Mouse (Mus musculus): ENCODE measurements at regions not wholly inside any gene's neighbourhood (a gene's known extent, or its start where the extent isn't known, plus 50 kb on each side); places are given as distances from the start of the nearest gene placed in this dataset.

GRCm38 (mm10) chr15:25278317-25279156 lies 135.0 kb downstream of the Basp1 start:
- H3K4me3 ChIP-seq: no peak overlapping the region
- 62% methylated on average over 6 of the region's 6 CpGs for WGBS
- H3K27ac ChIP-seq: no peak overlapping the region
- no peaks in the 10 kb centered on the region for H3K36me3 ChIP-seq
- DNase-seq (ENCODE audit: low spot score): no peak
- H3K4me1 ChIP-seq (replicated peaks): peaks cover 11% of the 10 kb centered on the region
- no peaks in the 10 kb centered on the region for H3K27me3 ChIP-seq (ENCODE audit: insufficient read depth, poor library complexity, severe bottlenecking)
- no peaks in the 10 kb centered on the region for H3K9me3 ChIP-seq

DNA sequence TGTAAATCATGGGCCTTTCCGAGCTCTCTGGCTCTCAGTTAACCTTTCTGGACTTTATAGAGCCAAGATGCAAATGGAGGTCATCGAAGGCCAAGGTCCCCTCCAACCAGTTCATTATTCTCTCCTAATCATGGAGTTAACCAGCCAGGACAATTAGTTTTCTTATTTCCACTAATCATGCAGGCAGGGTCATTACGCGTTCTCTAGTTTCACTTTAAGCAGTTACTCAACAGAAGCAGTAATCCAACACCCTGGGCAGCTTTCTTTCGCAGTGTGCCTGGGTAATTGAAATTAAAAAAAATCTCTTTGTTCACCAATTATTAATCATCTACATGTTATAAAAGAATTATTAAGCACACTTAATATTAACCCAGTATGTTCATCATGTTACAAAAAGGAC lies 137.3 kb downstream of the Basp1 start:
- Histone ChIP-seq H3K4me3 (no peak overlapping the region), H3K27ac (no peak overlapping the region), H3K36me3 (no peaks in the 10 kb centered on the region), H3K9me3 (no peaks in the 10 kb centered on the region), H3K4me1 (replicated peaks) (peaks cover 11% of the 10 kb centered on the region), H3K27me3 (ENCODE audit: insufficient read depth, poor library complexity, severe bottlenecking) (no peaks in the 10 kb centered on the region)
- 76% methylated on average over 5 of the region's 5 CpGs for WGBS
- DNase-seq (ENCODE audit: low spot score): no peak

GRCm38 (mm10) chr15:25271886-25272285 lies 141.7 kb downstream of the Basp1 start:
- 90% methylated on average over 5 of the region's 5 CpGs for WGBS
- no peak overlapping the region for H3K27ac ChIP-seq

GRCm38 (mm10) chr15:25270349-25270748 lies 143.2 kb downstream of the Basp1 start:
- peaks cover 6% of the 10 kb centered on the region for H3K4me1 ChIP-seq (replicated peaks)
- no peaks in the 10 kb centered on the region for H3K9me3 ChIP-seq
- no peaks in the 10 kb centered on the region for H3K36me3 ChIP-seq
- no peak for DNase-seq (ENCODE audit: low spot score)
- H3K27me3 ChIP-seq (ENCODE audit: insufficient read depth, poor library complexity, severe bottlenecking): no peaks in the 10 kb centered on the region
- 90% methylated on average over 10 of the region's 10 CpGs for WGBS
- H3K4me3 ChIP-seq: no peak overlapping the region
- H3K27ac ChIP-seq: no peak overlapping the region

More at GRCm38 (mm10) chr15:25271886-25272285, 141.7 kb downstream of the Basp1 start:
- H3K9me3 ChIP-seq: no peaks in the 10 kb centered on the region
- H3K4me1 ChIP-seq (replicated peaks): peaks cover 9% of the 10 kb centered on the region
- no peaks in the 10 kb centered on the region for H3K36me3 ChIP-seq
- no peak for DNase-seq (ENCODE audit: low spot score)
- no peak overlapping the region for H3K4me3 ChIP-seq
- no peaks in the 10 kb centered on the region for H3K27me3 ChIP-seq (ENCODE audit: insufficient read depth, poor library complexity, severe bottlenecking)

- Histone ChIP-seq H3K4me1 (replicated peaks) (peaks cover 6% of the 10 kb centered on the region), H3K27me3 (ENCODE audit: insufficient read depth, poor library complexity, severe bottlenecking) (no peaks in the 10 kb centered on the region), H3K4me3 (no peak overlapping the region), H3K27ac (0 out of 2 replicates have a peak overlapping the region, but pooled peaks have one; percentile 24), H3K36me3 (no peaks in the 10 kb centered on the region), H3K9me3 (no peaks in the 10 kb centered on the region)
- peak; percentile 17 for DNase-seq (ENCODE audit: low spot score)
- 64% methylated on average over 12 of the region's 12 CpGs for WGBS
Measured at GRCm38 (mm10) chr15:25269345-25269996, 144.1 kb downstream of the Basp1 start.

- Histone ChIP-seq H3K4me1 (replicated peaks) (peaks cover 6% of the 10 kb centered on the region), H3K27ac (no peak overlapping the region), H3K4me3 (no peak overlapping the region), H3K9me3 (no peaks in the 10 kb centered on the region), H3K36me3 (no peaks in the 10 kb centered on the region), H3K27me3 (ENCODE audit: insufficient read depth, poor library complexity, severe bottlenecking) (no peaks in the 10 kb centered on the region)
- WGBS: 67% methylated on average over 2 of the region's 2 CpGs
- DNase-seq (ENCODE audit: low spot score): no peak
Measured at GRCm38 (mm10) chr15:25268436-25268835, 145.1 kb downstream of the Basp1 start.

GRCm38 (mm10) chr15:25267509-25267908 lies 146.1 kb downstream of the Basp1 start:
- DNase-seq (ENCODE audit: low spot score): no peak
- H3K4me3 ChIP-seq: no peak overlapping the region
- no peaks in the 10 kb centered on the region for H3K36me3 ChIP-seq
- peaks cover 6% of the 10 kb centered on the region for H3K4me1 ChIP-seq (replicated peaks)
- H3K27ac ChIP-seq: no peak overlapping the region
- H3K27me3 ChIP-seq (ENCODE audit: insufficient read depth, poor library complexity, severe bottlenecking): no peaks in the 10 kb centered on the region
- no peaks in the 10 kb centered on the region for H3K9me3 ChIP-seq
- WGBS: 92% methylated on average over 3 of the region's 3 CpGs

GRCm38 (mm10) chr15:25252648-25253567 lies 160.7 kb downstream of the Basp1 start:
- Histone ChIP-seq H3K4me1 (replicated peaks) (no peaks in the 10 kb centered on the region), H3K27ac (peak overlapping the region; percentile 26; the same call in 1 of the 2 replicates), H3K4me3 (no peak overlapping the region), H3K9me3 (no peaks in the 10 kb centered on the region), H3K36me3 (no peaks in the 10 kb centered on the region), H3K27me3 (ENCODE audit: insufficient read depth, poor library complexity, severe bottlenecking) (no peaks in the 10 kb centered on the region)
- WGBS: 80% methylated on average over 13 of the region's 13 CpGs
- peak; percentile 12 for DNase-seq (ENCODE audit: low spot score)

- Histone ChIP-seq H3K27me3 (ENCODE audit: insufficient read depth, poor library complexity, severe bottlenecking) (no peaks in the 10 kb centered on the region), H3K4me1 (replicated peaks) (no peaks in the 10 kb centered on the region), H3K4me3 (no peak overlapping the region), H3K9me3 (no peaks in the 10 kb centered on the region), H3K27ac (no peak overlapping the region), H3K36me3 (no peaks in the 10 kb centered on the region)
- WGBS: 93% methylated on average over 8 of the region's 8 CpGs
- no peak for DNase-seq (ENCODE audit: low spot score)
Measured at GRCm38 (mm10) chr15:25245631-25246030, 167.9 kb downstream of the Basp1 start.

DNA sequence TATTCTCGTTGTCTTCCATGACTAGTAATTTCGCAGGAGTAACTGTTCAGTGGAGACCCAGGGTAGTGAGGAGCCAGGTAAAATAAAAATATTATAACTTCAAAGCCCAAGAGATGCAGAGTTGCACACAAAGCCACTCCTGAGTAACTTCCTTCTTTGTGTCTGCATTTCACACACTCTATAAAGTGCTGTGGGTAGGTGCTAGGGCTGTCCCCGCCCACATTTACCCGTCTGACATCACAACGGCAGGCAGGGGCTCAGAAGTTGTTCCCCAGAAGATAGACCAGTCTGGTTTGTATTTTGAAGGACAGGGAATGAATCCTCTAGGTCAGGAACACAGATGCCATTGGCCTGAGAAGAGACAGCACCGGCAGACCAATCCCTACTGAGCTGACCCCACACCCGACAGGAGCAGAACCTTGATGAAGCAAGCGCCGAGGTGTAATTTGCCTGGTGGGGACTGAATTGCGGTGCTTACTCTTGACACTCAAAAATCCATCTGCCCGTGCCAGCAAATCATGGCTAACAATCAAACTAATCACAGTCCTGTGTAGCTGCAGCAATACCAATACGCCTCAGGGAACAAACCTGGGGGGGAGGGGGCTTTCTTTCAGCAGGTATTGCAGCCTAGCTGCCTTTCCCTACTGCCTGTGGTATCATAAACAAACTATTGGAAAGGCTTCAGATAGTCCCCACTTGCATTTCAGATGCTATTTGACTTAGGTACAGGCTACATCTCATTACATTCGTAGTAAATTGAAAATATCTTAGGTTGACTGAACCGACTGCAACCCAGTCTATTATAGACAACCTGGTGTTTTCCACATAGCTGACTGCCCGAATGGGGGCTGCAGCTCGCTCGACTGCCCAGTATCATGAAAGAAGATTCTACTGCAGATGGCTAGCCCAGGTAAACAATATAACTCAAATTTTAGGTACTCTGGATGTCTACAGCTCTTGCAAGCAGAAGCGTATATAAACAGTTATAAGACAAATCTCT lies 175.6 kb downstream of the Basp1 start:
- WGBS: 88% methylated on average over 18 of the region's 18 CpGs
- Histone ChIP-seq H3K27me3 (ENCODE audit: insufficient read depth, poor library complexity, severe bottlenecking) (no peaks in the 10 kb centered on the region), H3K27ac (no peak overlapping the region), H3K36me3 (no peaks in the 10 kb centered on the region), H3K4me3 (no peak overlapping the region), H3K9me3 (no peaks in the 10 kb centered on the region), H3K4me1 (replicated peaks) (no peaks in the 10 kb centered on the region)
- DNase-seq (ENCODE audit: low spot score): no peak

GRCm38 (mm10) chr15:25236191-25236723 lies 177.3 kb downstream of the Basp1 start:
- Histone ChIP-seq H3K36me3 (no peaks in the 10 kb centered on the region), H3K4me3 (no peak overlapping the region), H3K4me1 (replicated peaks) (no peaks in the 10 kb centered on the region), H3K9me3 (no peaks in the 10 kb centered on the region), H3K27ac (no peak overlapping the region), H3K27me3 (ENCODE audit: insufficient read depth, poor library complexity, severe bottlenecking) (no peaks in the 10 kb centered on the region)
- no peak for DNase-seq (ENCODE audit: low spot score)
- 82% methylated on average over 6 of the region's 6 CpGs for WGBS

All from hindbrain, embryonic 10.5 days (tissue).